Comparison of ENCODE assay signal across 7 mouse cellular contexts in genomic region chr5:53490697-53491099, GRCm38 (mm10). TPM values are rescaled to one million over a fixed set of nuclear protein-coding genes. Genes with fewer than 3 reads are reported as not detected.
DNase-seq lines count a peak whose midpoint lies in the region; ATAC-seq lines count a peak whose summit lies in the region.

No protein-coding gene starts in this region.

- H3K36me3 ChIP-seq in megakaryocyte, embryonic 14.5 days (replicated peaks; ENCODE audit: low read length) = no peaks in the 10 kb centered on the region
- no peaks in the 10 kb centered on the region for H3K36me3 ChIP-seq in forebrain, embryonic 13.5 days (ENCODE audit: poor library complexity, severe bottlenecking)

- H3K4me3 ChIP-seq in megakaryocyte, embryonic 14.5 days (replicated peaks) = peak overlapping the region; percentile 85
- H3K4me3 ChIP-seq in forebrain, embryonic 13.5 days = no peak overlapping the region

- peak; percentile 91 for DNase-seq in 416B (ENCODE audit: low read depth)
- DNase-seq in CD4-positive, CD25-positive, alpha-beta regulatory T cell, adult 2 months (ENCODE audit: low read depth, low spot score) = peak; percentile 71
- DNase-seq in adrenal gland, postnatal 25 days = peak; percentile 40
- DNase-seq in kidney, postnatal 10 days = no peak
- DNase-seq in spleen, adult 12 weeks (ENCODE audit: low spot score) = no peak

- no peak overlapping the region for H3K27ac ChIP-seq in forebrain, embryonic 13.5 days

- H3K9ac ChIP-seq in forebrain, embryonic 13.5 days = no peak overlapping the region

- H3K27me3 ChIP-seq in megakaryocyte, embryonic 14.5 days (replicated peaks) = no peaks in the 10 kb centered on the region
- H3K27me3 ChIP-seq in forebrain, embryonic 13.5 days = no peaks in the 10 kb centered on the region

- no peaks in the 10 kb centered on the region for H3K9me3 ChIP-seq in megakaryocyte, embryonic 14.5 days
- H3K9me3 ChIP-seq in forebrain, embryonic 13.5 days (replicated peaks) = no peaks in the 10 kb centered on the region

- 74% methylated on average over 5 of the region's 5 CpGs for WGBS in forebrain, embryonic 13.5 days

- peaks cover 95% of the 10 kb centered on the region for H3K4me1 ChIP-seq in megakaryocyte, embryonic 14.5 days
- peaks cover 5% of the 10 kb centered on the region; the same call in 1 of the 2 replicates for H3K4me1 ChIP-seq in forebrain, embryonic 13.5 days

- H3K4me2 ChIP-seq in forebrain, embryonic 13.5 days = no peak overlapping the region

- ATAC-seq in forebrain, embryonic 13.5 days = no peak

RNA-seq across cellular contexts. Expression of gene Rbpj, which starts 24.7 kb away (rescaled TPM):
- total RNA-seq in adrenal gland, postnatal 25 days (2021) = 37.7 and 42.6 TPM in 2 replicates
- 6.1 and 13.6 TPM in 2 replicates for polyA plus RNA-seq in megakaryocyte, embryonic 14.5 days (2012; ENCODE audit: insufficient read depth, low replicate concordance)
- polyA plus RNA-seq in forebrain, embryonic 13.5 days (2015; fragmentation: Nextera tagmentation; extraction: Ambion mirVana) = 48.7 and 48.8 TPM in 2 replicates

Comparison
In these comparisons a context has a peak if more than half of its experiments do, and no peak if none do; other contexts are left out.
1. DNase-seq: peak in 416B (single experiment), CD4-positive, CD25-positive, alpha-beta regulatory T cell, adult 2 months (single experiment) and adrenal gland, postnatal 25 days (single experiment); none in kidney, postnatal 10 days (single experiment) and spleen, adult 12 weeks (single experiment).